8 mouse cellular contexts compared by ENCODE assay signal in the genomic region with DNA sequence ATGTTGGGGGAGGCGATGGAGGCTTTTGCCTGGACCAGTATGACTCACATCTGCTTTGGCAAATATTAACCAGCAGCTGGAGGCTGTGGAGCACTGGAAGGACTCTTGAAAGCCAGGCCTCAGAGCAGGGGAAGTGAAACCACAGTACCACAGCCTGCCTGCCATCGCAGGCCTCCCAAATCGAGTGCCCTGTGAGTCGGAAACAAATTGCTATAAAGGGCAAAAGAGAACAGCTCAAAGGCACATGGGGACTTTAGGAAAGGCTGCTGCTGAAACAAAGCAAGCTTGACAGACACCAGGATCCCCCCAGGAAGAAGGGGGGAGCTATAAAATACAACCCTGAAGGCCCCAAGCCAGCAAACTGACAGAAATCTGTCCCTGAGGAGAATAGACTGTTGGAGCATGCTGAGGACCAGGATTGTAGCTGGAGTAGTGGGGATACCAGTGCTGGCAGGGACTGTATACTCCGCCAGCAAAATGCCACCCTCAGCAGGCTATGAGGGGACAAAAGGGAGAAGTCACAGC. TPM values are rescaled to one million over a fixed set of nuclear protein-coding genes. Genes with fewer than 3 reads are reported as not detected.
DNase-seq lines count a peak whose midpoint lies in the region; ATAC-seq and TF ChIP-seq lines count a peak whose summit lies in the region.

No protein-coding gene starts in this region.

- H3K4me1 ChIP-seq in cerebellum, adult 2 months (ENCODE audit: control insufficient read depth, insufficient read depth, low read length), result peaks cover 14% of the 10 kb centered on the region
- peaks cover 41% of the 10 kb centered on the region for H3K4me1 ChIP-seq in brown adipose tissue, adult 24 weeks (ENCODE audit: control insufficient read depth, insufficient read depth, insufficient read length, low read length)
- H3K4me1 ChIP-seq in heart, embryonic 14.5 days (ENCODE audit: control insufficient read depth in 2 of 2, insufficient read depth in 2 of 2, low read length in 2 of 2), result peaks cover 29 to 50% of the 10 kb centered on the region in 2 experiments
- H3K4me1 ChIP-seq in kidney, postnatal 0 days (replicated peaks; ENCODE audit: insufficient read depth, low read length), result peaks cover 34% of the 10 kb centered on the region
- H3K4me1 ChIP-seq in midbrain, embryonic 13.5 days (replicated peaks), result peaks cover 30% of the 10 kb centered on the region

- no peak for TF ChIP-seq POLR2A in cerebellum, adult 2 months (IDR thresholded peaks at IDR 0.05; ENCODE audit: borderline replicate concordance, insufficient read depth, low read length)

- DNase-seq in cerebellum, adult 2 months, result no peak
- DNase-seq in cerebellum, postnatal 4 days (ENCODE audit: low spot score in 2 of 2), result no peak
- DNase-seq in kidney, postnatal 0 days (ENCODE audit: low spot score), result peak; percentile 55
- peak; percentile 41 for DNase-seq in thymus, postnatal 14 days
- no peak for DNase-seq in right cerebral cortex, postnatal 14 days

- H3K4me2 ChIP-seq in heart, embryonic 14.5 days (ENCODE audit: low read length), result peak overlapping the region; percentile 11
- H3K4me2 ChIP-seq in kidney, postnatal 0 days (ENCODE audit: low read length), result peak overlapping the region; percentile 16; the same call in 1 of the 2 replicates
- no peak overlapping the region for H3K4me2 ChIP-seq in midbrain, embryonic 13.5 days (replicated peaks)

- H3K27me3 ChIP-seq in cerebellum, adult 2 months (ENCODE audit: control insufficient read depth, insufficient read depth, low read length), result no peaks in the 10 kb centered on the region
- no peaks in the 10 kb centered on the region for H3K27me3 ChIP-seq in heart, embryonic 14.5 days (ENCODE audit: control insufficient read depth, insufficient read depth, low read length)
- no peaks in the 10 kb centered on the region for H3K27me3 ChIP-seq in kidney, postnatal 0 days (ENCODE audit: insufficient read depth, low read length)
- H3K27me3 ChIP-seq in midbrain, embryonic 13.5 days, result no peaks in the 10 kb centered on the region

- no peak overlapping the region for H3K4me3 ChIP-seq in cerebellum, adult 2 months (replicated peaks; ENCODE audit: insufficient read depth, low read depth, low read length)
- H3K4me3 ChIP-seq in brown adipose tissue, adult 24 weeks (ENCODE audit: insufficient read depth, low read depth, low read length), result no peak overlapping the region
- H3K4me3 ChIP-seq in heart, embryonic 14.5 days (ENCODE audit: control insufficient read depth in 1 of 2, insufficient read depth in 1 of 2, low read depth in 1 of 2, low read length in 2 of 2), result no peak overlapping the region
- no peak overlapping the region for H3K4me3 ChIP-seq in kidney, postnatal 0 days (replicated peaks; ENCODE audit: low read depth, low read length)
- H3K4me3 ChIP-seq in midbrain, embryonic 13.5 days (replicated peaks), result no peak overlapping the region

- H3K36me3 ChIP-seq in heart, embryonic 14.5 days (ENCODE audit: control insufficient read depth, insufficient read depth, low read length), result peaks cover 36% of the 10 kb centered on the region
- H3K36me3 ChIP-seq in kidney, postnatal 0 days (ENCODE audit: insufficient read depth, low read length), result peaks cover 3% of the 10 kb centered on the region; the same call in 1 of the 2 replicates
- 0 out of 2 replicates have a peak, but pooled peaks cover 3% of the 10 kb centered on the region for H3K36me3 ChIP-seq in midbrain, embryonic 13.5 days

- 38% methylated on average over 5 of the region's 5 CpGs for WGBS in cerebellum, adult 2 months
- WGBS in heart, embryonic 14.5 days, result 49% methylated on average over 5 of the region's 5 CpGs
- WGBS in kidney, postnatal 0 days, result 25% methylated on average over 5 of the region's 5 CpGs
- WGBS in midbrain, embryonic 13.5 days, result 75% methylated on average over 5 of the region's 5 CpGs

- no peak for ATAC-seq in heart, embryonic 14.5 days (ENCODE audit: insufficient number of reproducible peaks, insufficient read depth, low FRiP score, low read depth)
- ATAC-seq in kidney, postnatal 0 days (replicated peaks; ENCODE audit: low FRiP score, low read depth), result peak; percentile 59; the same call in 1 of the 2 replicates
- ATAC-seq in midbrain, embryonic 13.5 days, result 0 out of 2 replicates have a peak, but pooled peaks have one; percentile 40

- no peak for TF ChIP-seq CTCF in cerebellum, adult 2 months (IDR thresholded peaks at IDR 0.05; ENCODE audit: borderline replicate concordance, insufficient read depth, low read depth, low read length)
- no peak for TF ChIP-seq CTCF in kidney, postnatal 0 days (IDR thresholded peaks at IDR 0.05; ENCODE audit: low read depth)

- H3K9ac ChIP-seq in heart, embryonic 14.5 days (ENCODE audit: low read length), result peak overlapping the region; percentile 49; the same call in 1 of the 2 replicates
- peak overlapping the region; percentile 20; the same call in 1 of the 2 replicates for H3K9ac ChIP-seq in kidney, postnatal 0 days (ENCODE audit: low read depth, low read length)
- no peak overlapping the region for H3K9ac ChIP-seq in midbrain, embryonic 13.5 days (replicated peaks)

- H3K9me3 ChIP-seq in heart, embryonic 14.5 days (ENCODE audit: control insufficient read depth, low read length), result 0 out of 2 replicates have a peak, but pooled peaks cover 5% of the 10 kb centered on the region
- no peaks in the 10 kb centered on the region for H3K9me3 ChIP-seq in kidney, postnatal 0 days (replicated peaks; ENCODE audit: low read length)
- H3K9me3 ChIP-seq in midbrain, embryonic 13.5 days, result no peaks in the 10 kb centered on the region

- H3K27ac ChIP-seq in cerebellum, adult 2 months (ENCODE audit: insufficient read depth, low read length), result peak overlapping the region; percentile 11; the same call in 1 of the 2 replicates
- H3K27ac ChIP-seq in brown adipose tissue, adult 24 weeks (replicated peaks; ENCODE audit: low read depth, low read length), result peak overlapping the region; percentile 78
- H3K27ac ChIP-seq in heart, embryonic 14.5 days (replicated peaks in 1 of 2; ENCODE audit: control insufficient read depth in 1 of 2, insufficient read depth in 1 of 2, low read depth in 2 of 2, low read length in 2 of 2), result peak overlapping the region; percentile 74 to 79
- peak overlapping the region; percentile 81 for H3K27ac ChIP-seq in kidney, postnatal 0 days
- H3K27ac ChIP-seq in midbrain, embryonic 13.5 days, result no peak overlapping the region

RNA-seq across cellular contexts. Expression of a gene that starts 15.9 kb away (rescaled TPM):
- not detected in 2 replicates for polyA plus RNA-seq in cerebellum, adult 2 months (2012; rRNA removed)
- polyA plus RNA-seq in brown adipose tissue, adult 24 weeks (2012; ENCODE audit: insufficient read depth, insufficient read length, missing spikeins), result not detected in 2 replicates
- polyA plus RNA-seq in heart, embryonic 14.5 days (2014; fragmentation: Nextera tagmentation; extraction: Ambion mirVana), result not detected in 2 replicates
- not detected in 2 replicates for polyA plus RNA-seq in kidney, postnatal 0 days (2015; fragmentation: Nextera tagmentation; extraction: Ambion mirVana)
- polyA plus RNA-seq in midbrain, embryonic 13.5 days (2015; fragmentation: Nextera tagmentation; extraction: Ambion mirVana), result not detected in 2 replicates

RNA-seq across cellular contexts. Expression of a gene that starts 28.2 kb away (rescaled TPM):
- 32.6 and 33.5 TPM in 2 replicates for polyA plus RNA-seq in cerebellum, adult 2 months (2012; rRNA removed)
- 19.5 and 20.1 TPM in 2 replicates for polyA plus RNA-seq in brown adipose tissue, adult 24 weeks (2012; ENCODE audit: insufficient read depth, insufficient read length, missing spikeins)
- polyA plus RNA-seq in heart, embryonic 14.5 days (2014; fragmentation: Nextera tagmentation; extraction: Ambion mirVana), result 24.9 and 25.9 TPM in 2 replicates
- 22.0 and 24.2 TPM in 2 replicates for polyA plus RNA-seq in kidney, postnatal 0 days (2015; fragmentation: Nextera tagmentation; extraction: Ambion mirVana)
- 7.8 and 9.6 TPM in 2 replicates for polyA plus RNA-seq in midbrain, embryonic 13.5 days (2015; fragmentation: Nextera tagmentation; extraction: Ambion mirVana)

Comparison
In these comparisons a context has a peak if more than half of its experiments do, and no peak if none do; other contexts are left out.
1. DNase-seq: peak in kidney, postnatal 0 days (single experiment) and thymus, postnatal 14 days (single experiment); none in cerebellum, adult 2 months (0 of 2), cerebellum, postnatal 4 days (0 of 2) and right cerebral cortex, postnatal 14 days (single experiment).